Mouse (Mus musculus): Measurements from ENCODE around the gene Ugp2.
A peak's percentile ranks its signal among the peaks of the same experiment; 100 is the strongest.
"Not testable (repeated sequence)": the region's sequence is repeated elsewhere in the genome, so short reads cannot be mapped to it uniquely, and the experiment has no call there.

Gene Ugp2

DNA sequence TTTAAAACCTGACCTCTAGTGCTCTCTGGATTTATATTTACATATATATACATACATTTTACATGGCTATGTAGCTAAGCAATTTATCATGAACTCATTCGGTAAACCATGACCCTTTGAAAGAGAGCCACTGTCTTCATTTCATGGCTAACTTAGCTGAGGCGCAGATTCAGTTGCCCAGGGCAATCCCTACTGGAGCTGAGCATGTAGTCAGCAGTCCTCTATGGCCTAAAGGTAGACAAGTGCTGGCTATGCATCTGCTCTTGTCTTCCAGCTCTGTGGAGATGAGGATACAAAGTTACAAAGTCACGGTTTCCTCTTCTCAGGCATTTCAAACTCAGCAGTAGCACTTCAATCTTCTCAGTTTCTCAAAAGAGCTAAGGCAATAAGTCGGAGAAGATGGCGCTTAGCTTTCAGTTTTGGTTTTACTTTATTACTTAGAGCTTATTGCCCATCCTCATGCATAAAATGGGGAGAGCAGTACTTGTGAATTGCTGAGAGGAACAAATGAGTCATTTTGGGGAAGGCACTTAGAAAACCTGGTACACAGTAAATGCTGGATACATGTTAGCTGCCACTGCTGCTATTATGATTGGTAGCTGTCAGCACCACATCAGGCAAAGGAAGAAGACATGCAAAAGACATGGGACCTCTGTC, 38.2 kb downstream of the Ugp2 start:
- no peak for DNase-seq

- no peak for DNase-seq
These were observed 42.9 kb downstream of the Ugp2 start for GRCm38 (mm10) chr11:21328141-21328540.

GRCm38 (mm10) chr11:21327486-21327885, 43.5 kb downstream of the Ugp2 start:
- no peak for DNase-seq

DNA sequence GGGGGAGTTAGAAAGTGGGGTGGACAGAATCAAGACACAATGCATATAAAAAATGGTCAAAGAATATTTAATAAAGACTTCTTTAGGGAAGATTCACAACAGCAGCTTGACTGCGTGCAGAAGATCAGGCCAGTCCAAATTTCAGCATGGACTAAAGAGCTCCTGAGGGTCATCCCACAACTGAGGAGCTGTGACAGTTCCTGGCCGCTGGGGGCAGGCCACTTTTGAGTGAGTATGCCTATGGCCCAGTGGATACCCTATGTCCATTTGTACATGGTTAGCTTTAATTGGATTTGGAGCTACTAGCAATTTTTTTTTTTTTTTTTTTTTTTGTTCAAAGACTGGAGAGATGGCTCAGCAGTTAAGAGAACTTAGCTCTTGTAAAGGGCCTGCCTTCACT, 44.2 kb downstream of the Ugp2 start:
- no peak for DNase-seq

GRCm38 (mm10) chr11:21325781-21326180, 45.2 kb downstream of the Ugp2 start:
- DNase-seq = no peak

- no peak for DNase-seq
These were observed 48.7 kb downstream of the Ugp2 start for GRCm38 (mm10) chr11:21322349-21322748.

GRCm38 (mm10) chr11:21321577-21321976, 49.4 kb downstream of the Ugp2 start:
- DNase-seq = no peak

- no peak for DNase-seq
These were observed 56.9 kb downstream of the Ugp2 start for GRCm38 (mm10) chr11:21313922-21314657.

DNA sequence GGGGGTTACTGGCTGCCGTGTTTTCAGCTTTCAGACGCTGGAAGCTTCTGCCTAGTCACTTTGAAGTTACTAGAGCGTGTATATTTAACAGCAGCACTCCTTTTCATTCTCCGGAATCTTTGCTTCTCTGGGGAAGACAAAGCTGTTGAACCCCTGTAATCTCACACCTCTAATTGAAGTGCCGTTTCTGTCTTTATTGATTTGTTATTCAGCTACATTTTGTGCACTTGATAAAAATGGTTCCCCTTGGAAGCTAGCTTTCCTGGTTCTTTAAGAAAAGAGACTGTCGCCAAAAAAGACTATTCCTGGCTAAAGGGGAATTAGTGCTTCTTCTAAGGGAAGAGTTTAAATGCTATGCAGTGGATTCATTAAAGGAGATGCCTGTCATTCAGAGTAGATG, 61.5 kb downstream of the Ugp2 start:
- DNase-seq = no peak

GRCm38 (mm10) chr11:21308119-21308518, 62.9 kb downstream of the Ugp2 start:
- DNase-seq = peak; percentile 26

DNA sequence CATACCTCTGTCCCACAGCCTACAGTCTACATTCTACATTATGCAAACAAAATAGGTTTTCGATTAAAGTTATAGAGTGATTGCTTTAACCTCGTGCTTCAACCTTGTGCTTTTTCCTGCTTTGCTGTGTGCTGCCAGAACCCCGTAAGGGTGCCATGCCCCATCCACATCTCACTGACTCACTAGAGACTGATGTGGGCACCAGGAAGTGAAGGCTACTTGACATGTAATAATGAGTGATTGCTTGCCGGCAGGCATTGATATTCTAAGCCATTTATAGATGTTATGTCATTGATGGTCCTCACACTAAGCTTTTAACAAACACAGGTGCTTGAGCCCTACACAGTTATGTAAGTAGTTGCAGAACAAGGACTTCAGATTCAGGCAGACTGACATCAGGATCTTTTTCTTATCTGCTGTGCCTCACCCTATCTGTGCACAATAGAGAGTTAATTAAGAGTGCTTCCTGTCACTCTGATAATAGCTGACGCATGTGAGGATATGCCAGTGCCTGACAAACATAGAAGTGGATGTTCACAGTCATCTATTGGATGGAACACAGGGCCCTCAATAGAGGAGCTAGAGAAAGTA, 63.8 kb downstream of the Ugp2 start:
- DNase-seq = no peak

DNA sequence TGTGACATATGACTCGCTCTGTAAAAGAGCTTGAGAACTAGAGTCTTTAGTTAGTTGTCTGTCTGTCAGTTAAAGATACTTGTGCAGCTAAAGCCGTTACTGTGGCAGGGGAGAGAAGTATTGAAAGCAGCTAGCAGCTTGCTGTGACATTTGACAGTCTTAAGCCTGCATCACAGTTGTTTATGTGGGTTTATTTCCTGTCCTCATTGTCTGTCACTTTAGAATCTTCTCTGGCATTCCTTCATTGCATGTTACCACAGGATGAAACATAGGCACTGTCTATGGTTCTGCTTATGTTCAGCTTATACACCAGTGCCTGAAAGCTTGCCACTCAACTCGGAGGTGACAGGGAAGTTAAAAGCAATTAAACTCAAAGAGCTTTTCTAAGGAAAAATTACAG, 67.4 kb downstream of the Ugp2 start:
- DNase-seq = no peak

DNA sequence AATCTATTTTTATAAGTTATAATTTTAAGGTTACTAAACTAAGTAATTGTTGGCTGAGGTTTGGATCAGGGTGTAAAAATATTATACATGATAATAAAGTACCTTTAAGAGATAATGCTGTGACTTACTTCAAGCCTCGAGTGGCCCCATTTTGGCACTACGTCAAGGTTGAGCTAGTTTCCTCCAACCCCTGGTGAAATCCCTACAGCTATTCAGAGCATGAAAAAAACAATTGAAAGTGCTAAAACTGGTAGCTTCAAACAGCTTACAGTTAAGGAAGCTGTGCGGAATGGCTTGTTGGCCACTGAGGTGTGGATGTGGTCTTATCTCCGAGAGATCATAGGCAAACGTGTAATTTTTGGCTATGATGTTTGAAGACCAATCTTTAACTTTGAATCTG, 75.5 kb downstream of the Ugp2 start:
- no peak for DNase-seq

- DNase-seq = not testable (repeated sequence)
These were observed 82.8 kb downstream of the Ugp2 start for GRCm38 (mm10) chr11:21288153-21288552.

- no peak for DNase-seq
These were observed 84.6 kb downstream of the Ugp2 start for GRCm38 (mm10) chr11:21286391-21286790.

GRCm38 (mm10) chr11:21276151-21276550, 94.8 kb downstream of the Ugp2 start:
- DNase-seq = no peak
